Mouse (Mus musculus): ENCODE results near the gene Hadh. TPM values are rescaled to one million over a fixed set of nuclear protein-coding genes. Genes with fewer than 3 reads are reported as not detected.

Gene Hadh
- polyA plus RNA-seq, 1 experiment from 2014 or later = 34.4 TPM

DNA sequence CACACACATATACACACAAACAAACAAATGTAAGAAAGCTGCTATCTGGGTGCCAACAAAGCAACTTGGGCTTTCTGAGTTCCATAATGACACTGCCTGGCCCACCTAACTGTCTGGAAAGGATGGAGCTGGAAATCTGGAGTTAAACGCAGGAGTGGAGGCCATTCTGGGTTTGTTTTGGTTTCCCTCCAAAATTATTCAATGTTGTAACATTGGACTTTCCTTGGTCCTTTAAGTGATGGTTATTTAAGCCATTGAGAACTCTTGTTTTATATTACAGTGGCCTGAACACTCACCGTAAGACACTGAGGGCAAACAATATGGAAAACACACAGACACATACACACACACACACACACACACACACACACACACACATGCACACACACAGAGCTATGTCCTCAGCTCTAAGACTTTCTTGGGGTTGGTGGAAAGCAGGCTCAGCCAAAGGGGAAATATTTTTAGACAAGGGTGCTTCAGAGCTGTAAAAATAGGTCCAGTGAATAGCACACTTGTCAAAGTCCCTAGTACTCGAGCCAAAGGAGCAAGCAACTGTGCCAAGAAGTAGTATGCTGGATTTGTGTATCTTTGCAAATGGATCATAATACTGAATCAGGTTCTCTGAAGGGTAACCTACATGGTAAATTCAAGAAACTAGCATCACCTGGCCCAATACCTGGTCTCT lies 5.4 kb downstream of the Hadh start:
- Histone ChIP-seq H3K36me3 (no peaks in the 10 kb centered on the region), H3K4me1 (replicated peaks) (peaks cover 15% of the 10 kb centered on the region), H3K4me2 (no peak overlapping the region), H3K4me3 (no peak overlapping the region), H3K27me3 (no peaks in the 10 kb centered on the region), H3K9me3 (no peaks in the 10 kb centered on the region), H3K27ac (replicated peaks) (no peak overlapping the region), H3K9ac (no peak overlapping the region)
- 91% methylated on average over 3 of the region's 3 CpGs for WGBS
- no peak for ATAC-seq (ENCODE audit: low read depth)

- no peak overlapping the region for H3K4me2 ChIP-seq
- no peaks in the 10 kb centered on the region for H3K9me3 ChIP-seq
- H3K27ac ChIP-seq (replicated peaks) = no peak overlapping the region
- 93% methylated on average over 8 of the region's 8 CpGs for WGBS
- H3K4me3 ChIP-seq = no peak overlapping the region
- H3K9ac ChIP-seq = no peak overlapping the region
- H3K4me1 ChIP-seq (replicated peaks) = peaks cover 5% of the 10 kb centered on the region
- H3K27me3 ChIP-seq = no peaks in the 10 kb centered on the region
- no peaks in the 10 kb centered on the region for H3K36me3 ChIP-seq
- no peak for ATAC-seq (ENCODE audit: low read depth)
Observed at GRCm38 (mm10) chr3:131265516-131265915, 6.4 kb downstream of the Hadh start.

DNA sequence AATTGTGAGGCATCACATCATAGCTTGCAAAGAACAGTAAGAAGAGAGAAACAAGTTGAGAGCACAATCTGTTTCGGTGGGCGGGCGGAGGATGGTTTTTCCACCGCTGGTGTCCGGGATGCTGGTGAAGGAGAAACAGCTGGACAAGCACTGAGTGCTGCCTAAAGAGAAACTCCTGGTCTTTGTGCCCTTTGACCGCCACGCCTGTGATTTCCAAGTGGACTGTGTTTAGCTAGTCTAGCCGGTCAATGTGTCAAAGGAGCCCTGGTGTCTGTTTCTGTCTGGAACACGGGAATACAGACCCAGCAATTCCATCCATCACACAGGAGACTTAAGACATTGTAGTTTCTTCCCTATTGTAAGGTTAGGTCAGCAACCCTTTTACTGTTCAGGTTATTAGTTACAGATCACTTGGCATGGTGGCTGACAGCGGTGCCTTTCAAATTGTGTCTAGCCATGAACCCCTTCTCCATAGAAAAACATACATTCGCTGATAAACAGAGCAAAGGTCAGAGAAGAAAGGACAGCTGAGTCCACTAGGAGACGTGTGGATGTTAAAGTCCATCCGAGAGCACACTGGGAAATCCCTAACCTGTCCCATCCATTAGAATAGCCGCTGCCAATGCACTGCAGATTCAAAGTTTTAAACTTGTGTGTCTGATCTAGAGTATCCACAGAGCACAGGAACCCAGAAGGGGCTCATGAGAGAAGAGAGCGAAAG lies 8.0 kb downstream of the Hadh start:
- no peak overlapping the region for H3K9ac ChIP-seq
- ATAC-seq (ENCODE audit: low read depth) = no peak
- H3K4me2 ChIP-seq = no peak overlapping the region
- WGBS = 47% methylated on average over 15 of the region's 15 CpGs
- no peaks in the 10 kb centered on the region for H3K27me3 ChIP-seq
- H3K27ac ChIP-seq (replicated peaks) = no peak overlapping the region
- H3K9me3 ChIP-seq = no peaks in the 10 kb centered on the region
- H3K4me1 ChIP-seq (replicated peaks) = no peaks in the 10 kb centered on the region
- H3K36me3 ChIP-seq = no peaks in the 10 kb centered on the region
- H3K4me3 ChIP-seq = no peak overlapping the region

- WGBS = 95% methylated on average over 6 of the region's 6 CpGs
- H3K9ac ChIP-seq = no peak overlapping the region
- no peak overlapping the region for H3K4me2 ChIP-seq
- no peaks in the 10 kb centered on the region for H3K27me3 ChIP-seq
- no peak for ATAC-seq (ENCODE audit: low read depth)
- H3K4me3 ChIP-seq = no peak overlapping the region
- no peaks in the 10 kb centered on the region for H3K36me3 ChIP-seq
- no peaks in the 10 kb centered on the region for H3K4me1 ChIP-seq (replicated peaks)
- H3K27ac ChIP-seq (replicated peaks) = no peak overlapping the region
- no peaks in the 10 kb centered on the region for H3K9me3 ChIP-seq
Observed at GRCm38 (mm10) chr3:131260418-131260817, 11.5 kb downstream of the Hadh start.

- no peak overlapping the region for H3K4me2 ChIP-seq
- no peaks in the 10 kb centered on the region for H3K27me3 ChIP-seq
- no peak overlapping the region for H3K4me3 ChIP-seq
- no peak overlapping the region for H3K9ac ChIP-seq
- H3K27ac ChIP-seq (replicated peaks) = no peak overlapping the region
- H3K36me3 ChIP-seq = no peaks in the 10 kb centered on the region
- no peaks in the 10 kb centered on the region for H3K4me1 ChIP-seq (replicated peaks)
- WGBS = 92% methylated on average over 9 of the region's 9 CpGs
- ATAC-seq (ENCODE audit: low read depth) = no peak
- no peaks in the 10 kb centered on the region for H3K9me3 ChIP-seq
Observed at GRCm38 (mm10) chr3:131259392-131259965, 12.4 kb downstream of the Hadh start.

DNA sequence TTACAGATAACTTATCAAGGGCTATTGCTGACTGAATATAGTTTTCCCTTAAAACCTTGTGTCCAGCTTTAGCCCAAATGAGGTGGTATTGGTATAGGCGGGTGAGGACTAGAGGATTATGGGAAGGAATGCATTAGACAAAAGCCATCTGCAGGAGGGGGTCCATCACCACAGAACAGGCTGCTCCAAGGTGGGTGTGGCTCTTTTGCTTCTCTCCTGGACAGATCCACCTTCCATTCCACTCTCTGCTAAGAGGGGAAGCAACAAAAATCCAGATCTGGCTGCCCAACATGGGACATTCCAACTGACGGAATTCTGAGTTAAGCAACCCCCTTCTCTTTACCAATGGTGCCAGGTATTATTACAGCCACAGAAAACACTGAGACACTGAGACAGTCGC lies 13.0 kb downstream of the Hadh start:
- H3K9ac ChIP-seq = no peak overlapping the region
- H3K27ac ChIP-seq (replicated peaks) = no peak overlapping the region
- H3K36me3 ChIP-seq = 0 out of 2 replicates have a peak, but pooled peaks cover under 1% of the 10 kb centered on the region
- no peak for ATAC-seq (ENCODE audit: low read depth)
- H3K4me2 ChIP-seq = no peak overlapping the region
- no peaks in the 10 kb centered on the region for H3K27me3 ChIP-seq
- no peaks in the 10 kb centered on the region for H3K9me3 ChIP-seq
- H3K4me3 ChIP-seq = no peak overlapping the region
- no peaks in the 10 kb centered on the region for H3K4me1 ChIP-seq (replicated peaks)
- WGBS = 89% methylated on average over 3 of the region's 3 CpGs

- Histone ChIP-seq H3K27me3 (no peaks in the 10 kb centered on the region), H3K27ac (replicated peaks) (no peak overlapping the region), H3K4me3 (no peak overlapping the region), H3K36me3 (0 out of 2 replicates have a peak, but pooled peaks cover 5% of the 10 kb centered on the region), H3K4me1 (replicated peaks) (no peaks in the 10 kb centered on the region), H3K9ac (no peak overlapping the region), H3K4me2 (no peak overlapping the region), H3K9me3 (no peaks in the 10 kb centered on the region)
- 91% methylated on average over 3 of the region's 3 CpGs for WGBS
- ATAC-seq (ENCODE audit: low read depth) = no peak
Observed at GRCm38 (mm10) chr3:131255399-131255981, 16.4 kb downstream of the Hadh start.

- no peaks in the 10 kb centered on the region for H3K27me3 ChIP-seq
- H3K9me3 ChIP-seq = no peaks in the 10 kb centered on the region
- no peaks in the 10 kb centered on the region for H3K4me1 ChIP-seq (replicated peaks)
- H3K4me2 ChIP-seq = no peak overlapping the region
- no peak overlapping the region for H3K4me3 ChIP-seq
- H3K27ac ChIP-seq (replicated peaks) = no peak overlapping the region
- H3K9ac ChIP-seq = no peak overlapping the region
- no peak for ATAC-seq (ENCODE audit: low read depth)
- 93% methylated on average over 4 of the region's 4 CpGs for WGBS
- 0 out of 2 replicates have a peak, but pooled peaks cover 5% of the 10 kb centered on the region for H3K36me3 ChIP-seq
Observed at GRCm38 (mm10) chr3:131254991-131255390, 16.9 kb downstream of the Hadh start.

DNA sequence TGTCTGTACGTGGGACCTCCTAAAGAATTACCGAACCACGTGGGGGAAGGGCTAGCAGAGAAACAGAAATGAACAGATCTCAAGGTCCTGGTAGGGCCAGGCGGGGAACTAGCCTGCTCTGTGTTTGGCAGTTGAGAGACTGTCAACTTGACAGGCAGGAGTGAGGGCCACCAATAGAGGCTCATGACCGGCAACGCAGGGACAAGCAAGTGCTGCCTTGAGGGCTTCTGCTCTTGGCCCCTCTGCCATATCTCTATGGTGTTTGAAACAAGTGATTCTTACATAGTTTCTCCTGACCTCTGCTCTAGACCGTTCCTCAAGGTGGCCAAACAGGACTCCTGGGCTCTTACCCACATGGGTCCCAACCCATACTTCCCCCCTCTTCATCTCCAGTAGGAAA lies 20.3 kb downstream of the Hadh start:
- H3K36me3 ChIP-seq = 0 out of 2 replicates have a peak, but pooled peaks cover 5% of the 10 kb centered on the region
- no peak overlapping the region for H3K27ac ChIP-seq (replicated peaks)
- no peak for ATAC-seq (ENCODE audit: low read depth)
- WGBS = 94% methylated on average over 7 of the region's 7 CpGs
- no peaks in the 10 kb centered on the region for H3K9me3 ChIP-seq
- H3K27me3 ChIP-seq = no peaks in the 10 kb centered on the region
- H3K9ac ChIP-seq = no peak overlapping the region
- H3K4me3 ChIP-seq = no peak overlapping the region
- H3K4me1 ChIP-seq (replicated peaks) = no peaks in the 10 kb centered on the region
- H3K4me2 ChIP-seq = no peak overlapping the region

DNA sequence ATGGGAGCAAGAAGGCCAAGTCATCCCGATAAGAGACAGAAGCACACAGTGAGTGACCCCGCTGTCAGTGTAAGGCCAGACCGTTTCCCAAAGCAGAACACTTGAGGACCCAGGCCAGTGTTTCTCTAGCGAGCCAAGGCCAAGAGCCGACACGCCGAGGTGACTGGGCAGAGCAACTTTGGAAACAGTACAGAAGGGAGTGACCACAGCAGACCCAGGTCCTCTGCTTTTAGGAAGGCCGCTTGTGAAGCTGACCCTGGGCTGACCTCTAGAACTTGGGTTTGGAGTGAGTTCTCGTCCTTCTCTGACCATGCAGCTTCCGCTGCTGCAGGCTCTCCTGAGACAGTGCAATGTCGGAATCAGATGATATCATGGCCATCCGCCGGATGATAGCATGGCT lies 20.9 kb downstream of the Hadh start:
- H3K27me3 ChIP-seq = no peaks in the 10 kb centered on the region
- 0 out of 2 replicates have a peak, but pooled peaks cover 5% of the 10 kb centered on the region for H3K36me3 ChIP-seq
- H3K9ac ChIP-seq = no peak overlapping the region
- ATAC-seq (ENCODE audit: low read depth) = no peak
- WGBS = 90% methylated on average over 13 of the region's 13 CpGs
- no peak overlapping the region for H3K4me3 ChIP-seq
- H3K4me1 ChIP-seq (replicated peaks) = no peaks in the 10 kb centered on the region
- no peak overlapping the region for H3K4me2 ChIP-seq
- no peak overlapping the region for H3K27ac ChIP-seq (replicated peaks)
- no peaks in the 10 kb centered on the region for H3K9me3 ChIP-seq

DNA sequence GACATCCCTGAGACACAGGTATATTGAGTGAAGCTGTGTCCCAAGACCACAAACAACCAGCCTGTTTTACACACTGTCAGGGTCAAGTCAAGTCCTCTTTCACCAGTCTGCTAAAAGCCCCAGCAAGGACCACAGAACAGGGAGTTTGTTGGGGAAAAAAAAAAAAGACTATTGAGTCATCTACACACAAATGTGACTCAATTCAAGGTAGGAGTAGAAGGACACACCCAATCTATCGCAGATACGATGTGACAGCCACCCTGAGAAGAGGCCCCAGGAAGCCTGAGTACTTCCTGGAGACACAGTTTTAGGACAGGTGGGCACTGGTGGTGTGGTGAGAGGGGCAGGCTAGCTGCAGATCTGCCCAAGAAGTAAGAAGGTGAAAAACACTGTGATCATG lies 21.6 kb downstream of the Hadh start:
- H3K4me1 ChIP-seq (replicated peaks) = no peaks in the 10 kb centered on the region
- H3K27me3 ChIP-seq = no peaks in the 10 kb centered on the region
- WGBS = 96% methylated on average over 2 of the region's 2 CpGs
- no peaks in the 10 kb centered on the region for H3K9me3 ChIP-seq
- no peak overlapping the region for H3K4me2 ChIP-seq
- no peak overlapping the region for H3K9ac ChIP-seq
- 0 out of 2 replicates have a peak, but pooled peaks cover 5% of the 10 kb centered on the region for H3K36me3 ChIP-seq
- no peak overlapping the region for H3K4me3 ChIP-seq
- H3K27ac ChIP-seq (replicated peaks) = no peak overlapping the region
- ATAC-seq (ENCODE audit: low read depth) = no peak

GRCm38 (mm10) chr3:131248444-131248843 lies 23.5 kb downstream of the Hadh start:
- Histone ChIP-seq H3K27me3 (no peaks in the 10 kb centered on the region), H3K4me1 (replicated peaks) (peaks cover 7% of the 10 kb centered on the region; the same call in 1 of the 2 replicates), H3K4me3 (no peak overlapping the region), H3K27ac (replicated peaks) (no peak overlapping the region), H3K4me2 (no peak overlapping the region), H3K36me3 (no peaks in the 10 kb centered on the region), H3K9me3 (no peaks in the 10 kb centered on the region), H3K9ac (no peak overlapping the region)
- 86% methylated on average over 10 of the region's 10 CpGs for WGBS
- no peak for ATAC-seq (ENCODE audit: low read depth)

Measured in neural tube, embryonic 13.5 days (tissue).